Mouse (Mus musculus): ENCODE measurements around the gene Dgke. TPM values are rescaled to one million over a fixed set of nuclear protein-coding genes. Genes with fewer than 3 reads are reported as not detected.
"Not testable (repeated sequence)": the region's sequence is repeated elsewhere in the genome, so short reads cannot be mapped to it uniquely, and the experiment has no call there.

The Dgke gene
- polyA plus RNA-seq, 1 experiment, result 1.6 TPM

DNA sequence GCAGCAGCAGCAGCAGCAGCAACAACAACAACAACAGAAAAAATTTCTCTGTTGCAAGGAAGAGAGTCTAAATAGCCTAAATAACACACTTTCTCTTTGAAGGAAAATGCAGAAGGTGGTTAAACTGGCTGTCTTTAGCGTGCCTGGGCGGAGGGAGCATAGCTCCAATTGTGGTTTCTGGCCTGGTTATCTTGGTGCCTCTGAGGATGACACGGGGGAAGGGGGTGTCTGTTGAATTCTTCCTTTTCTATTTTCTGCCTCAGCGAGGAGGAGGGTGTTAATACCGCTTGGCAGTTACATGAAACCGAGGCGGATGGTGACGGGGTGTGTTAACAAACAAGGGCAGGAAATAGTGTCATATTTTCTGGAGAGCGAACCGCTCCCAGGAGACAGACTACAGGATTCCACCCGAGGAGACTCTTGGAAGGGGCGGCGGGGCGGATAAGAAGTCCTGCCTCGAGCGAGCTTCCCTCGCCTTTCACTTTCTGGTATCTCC is 34.2 kb upstream of the Dgke start:
- no peaks in the 10 kb centered on the region for H3K36me3 ChIP-seq (ENCODE audit: control insufficient read depth, insufficient read depth)
- H3K79me3 ChIP-seq (ENCODE audit: low read depth), result no peaks in the 10 kb centered on the region
- H3K4me3 ChIP-seq (ENCODE audit: insufficient read depth, poor library complexity, severe bottlenecking), result peak overlapping the region; percentile 18
- H3K79me2 ChIP-seq (ENCODE audit: control insufficient read depth, insufficient read depth), result no peaks in the 10 kb centered on the region
- H3K27me3 ChIP-seq (ENCODE audit: control insufficient read depth, insufficient read depth, insufficient read length), result no peaks in the 10 kb centered on the region
- peak overlapping the region; percentile 37 for H3ac ChIP-seq (ENCODE audit: control insufficient read depth, insufficient read length, low read depth)
- TF ChIP-seq CEBPB (IDR thresholded peaks at IDR 0.05; ENCODE audit: low read depth) (no peak), CTCF (IDR thresholded peaks at IDR 0.05; ENCODE audit: control insufficient read depth, insufficient read depth, insufficient read length) (no peak), MYOD1 (IDR thresholded peaks at IDR 0.05; ENCODE audit: control insufficient read depth, insufficient read length, low read depth) (no peak), MAX (IDR thresholded peaks at IDR 0.05) (no peak), FOSL1 (IDR thresholded peaks at IDR 0.05; ENCODE audit: insufficient read depth, low read length, poor library complexity, severe bottlenecking) (no peak), USF1 (IDR thresholded peaks at IDR 0.05; ENCODE audit: low read depth) (no peak), MYOG (IDR thresholded peaks at IDR 0.05; ENCODE audit: control insufficient read depth, extremely low read depth, insufficient read length) (no peak)

DNA sequence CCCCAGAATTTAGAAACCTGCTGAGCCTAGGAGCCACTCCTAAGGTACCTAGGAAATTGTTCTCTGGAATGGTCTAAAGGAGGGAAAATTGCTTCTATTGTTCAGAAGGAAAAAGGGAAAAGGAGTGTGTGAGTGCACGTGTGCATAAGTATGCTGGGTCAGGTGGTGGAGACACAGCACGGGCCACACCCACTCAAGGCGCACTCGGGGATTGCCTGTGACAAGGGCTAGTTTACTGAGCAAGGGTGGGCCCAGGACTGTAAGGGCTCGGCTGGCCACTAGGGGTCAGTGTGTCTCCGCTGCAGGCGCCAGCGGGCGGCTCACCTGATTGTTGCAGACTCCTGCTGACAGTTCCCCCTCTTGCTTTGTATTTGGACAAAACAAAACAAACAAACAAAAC is 33.8 kb upstream of the Dgke start:
- Histone ChIP-seq H3K4me3 (ENCODE audit: insufficient read depth, poor library complexity, severe bottlenecking) (peak overlapping the region; percentile 18), H3K36me3 (ENCODE audit: control insufficient read depth, insufficient read depth) (no peaks in the 10 kb centered on the region), H3K79me3 (ENCODE audit: low read depth) (no peaks in the 10 kb centered on the region), H3K79me2 (ENCODE audit: control insufficient read depth, insufficient read depth) (no peaks in the 10 kb centered on the region), H3ac (ENCODE audit: control insufficient read depth, insufficient read length, low read depth) (no peak overlapping the region), H3K27me3 (ENCODE audit: control insufficient read depth, insufficient read depth, insufficient read length) (no peaks in the 10 kb centered on the region)
- TF ChIP-seq MYOD1 (IDR thresholded peaks at IDR 0.05; ENCODE audit: control insufficient read depth, insufficient read length, low read depth) (no peak), CTCF (IDR thresholded peaks at IDR 0.05; ENCODE audit: control insufficient read depth, insufficient read depth, insufficient read length) (peak; percentile 93), MAX (IDR thresholded peaks at IDR 0.05) (peak; percentile 23)

DNA sequence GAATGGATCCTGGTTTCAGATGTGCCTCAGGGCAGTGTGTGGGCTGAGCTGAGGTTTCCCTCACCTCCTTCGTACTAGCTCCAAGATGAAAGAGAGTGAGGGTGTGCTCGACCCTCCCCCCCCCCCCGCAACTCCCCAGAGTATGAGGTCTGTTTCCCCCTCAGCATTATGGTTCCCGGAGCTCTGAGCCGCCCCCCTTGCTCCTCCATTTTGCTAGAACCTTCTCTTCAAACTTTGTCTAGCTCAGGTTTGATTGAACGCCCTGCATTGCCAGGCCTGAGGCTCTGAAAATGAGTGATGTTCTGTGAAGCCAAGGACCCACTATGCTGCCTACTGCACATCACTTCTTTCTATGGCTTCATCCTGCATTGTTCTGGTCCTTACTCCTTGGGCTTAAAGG is 32.3 kb upstream of the Dgke start:
- Histone ChIP-seq H3K79me3 (ENCODE audit: low read depth) (no peaks in the 10 kb centered on the region), H3K4me3 (ENCODE audit: insufficient read depth, poor library complexity, severe bottlenecking) (no peak overlapping the region), H3ac (ENCODE audit: control insufficient read depth, insufficient read length, low read depth) (no peak overlapping the region), H3K27me3 (ENCODE audit: control insufficient read depth, insufficient read depth, insufficient read length) (no peaks in the 10 kb centered on the region), H3K36me3 (ENCODE audit: control insufficient read depth, insufficient read depth) (no peaks in the 10 kb centered on the region), H3K79me2 (ENCODE audit: control insufficient read depth, insufficient read depth) (no peaks in the 10 kb centered on the region)
- TF ChIP-seq FOSL1 (IDR thresholded peaks at IDR 0.05; ENCODE audit: insufficient read depth, low read length, poor library complexity, severe bottlenecking) (no peak), USF1 (IDR thresholded peaks at IDR 0.05; ENCODE audit: low read depth) (no peak), MAX (IDR thresholded peaks at IDR 0.05) (no peak), CEBPB (IDR thresholded peaks at IDR 0.05; ENCODE audit: low read depth) (no peak), CTCF (IDR thresholded peaks at IDR 0.05; ENCODE audit: control insufficient read depth, insufficient read depth, insufficient read length) (no peak), MYOD1 (IDR thresholded peaks at IDR 0.05; ENCODE audit: control insufficient read depth, insufficient read length, low read depth) (no peak), MYOG (IDR thresholded peaks at IDR 0.05; ENCODE audit: control insufficient read depth, extremely low read depth, insufficient read length) (no peak)

DNA sequence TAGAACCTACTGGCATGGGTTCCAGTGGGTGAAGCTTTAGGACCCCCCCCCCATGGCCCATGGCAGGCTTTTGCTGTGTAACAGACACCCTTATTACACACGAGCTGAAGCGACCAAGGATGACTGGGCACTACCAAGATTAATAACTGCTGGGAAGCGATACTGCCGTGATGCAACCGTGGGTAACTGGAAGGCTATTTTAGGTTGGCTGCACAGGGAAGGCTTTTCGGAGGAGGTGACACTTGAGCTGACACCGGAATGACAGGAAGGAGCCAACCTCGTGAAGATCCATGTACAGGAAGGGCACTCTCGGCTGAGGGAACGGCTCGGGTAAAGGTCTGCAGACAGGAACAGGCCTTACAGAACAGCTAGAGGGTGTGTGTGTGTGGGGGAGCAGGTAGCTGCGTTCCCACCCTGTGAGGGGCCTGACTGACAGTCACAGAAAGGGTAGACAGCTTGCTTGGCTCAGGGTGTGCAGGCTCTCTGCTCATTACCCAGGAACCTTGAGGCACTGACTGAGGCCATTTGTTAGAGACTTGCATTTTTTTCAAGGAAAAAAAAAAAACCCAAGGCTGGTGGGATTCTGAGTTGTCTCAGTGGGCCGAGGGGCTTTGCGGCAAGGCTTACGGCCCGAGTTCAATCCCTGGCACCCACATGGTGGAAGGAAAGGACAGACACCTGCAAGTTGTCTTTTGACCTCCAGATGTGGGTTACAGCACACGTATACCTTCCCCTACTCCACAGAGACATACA is 31.6 kb upstream of the Dgke start:
- no peak overlapping the region for H3ac ChIP-seq (ENCODE audit: control insufficient read depth, insufficient read length, low read depth)
- H3K36me3 ChIP-seq (ENCODE audit: control insufficient read depth, insufficient read depth), result no peaks in the 10 kb centered on the region
- H3K4me3 ChIP-seq (ENCODE audit: insufficient read depth, poor library complexity, severe bottlenecking), result no peak overlapping the region
- no peaks in the 10 kb centered on the region for H3K79me2 ChIP-seq (ENCODE audit: control insufficient read depth, insufficient read depth)
- H3K27me3 ChIP-seq (ENCODE audit: control insufficient read depth, insufficient read depth, insufficient read length), result no peaks in the 10 kb centered on the region
- TF ChIP-seq CTCF (IDR thresholded peaks at IDR 0.05; ENCODE audit: control insufficient read depth, insufficient read depth, insufficient read length) (no peak), MYOD1 (IDR thresholded peaks at IDR 0.05; ENCODE audit: control insufficient read depth, insufficient read length, low read depth) (no peak), FOSL1 (IDR thresholded peaks at IDR 0.05; ENCODE audit: insufficient read depth, low read length, poor library complexity, severe bottlenecking) (no peak), USF1 (IDR thresholded peaks at IDR 0.05; ENCODE audit: low read depth) (no peak), CEBPB (IDR thresholded peaks at IDR 0.05; ENCODE audit: low read depth) (no peak), MYOG (IDR thresholded peaks at IDR 0.05; ENCODE audit: control insufficient read depth, extremely low read depth, insufficient read length) (no peak), MAX (IDR thresholded peaks at IDR 0.05) (no peak)
- no peaks in the 10 kb centered on the region for H3K79me3 ChIP-seq (ENCODE audit: low read depth)

DNA sequence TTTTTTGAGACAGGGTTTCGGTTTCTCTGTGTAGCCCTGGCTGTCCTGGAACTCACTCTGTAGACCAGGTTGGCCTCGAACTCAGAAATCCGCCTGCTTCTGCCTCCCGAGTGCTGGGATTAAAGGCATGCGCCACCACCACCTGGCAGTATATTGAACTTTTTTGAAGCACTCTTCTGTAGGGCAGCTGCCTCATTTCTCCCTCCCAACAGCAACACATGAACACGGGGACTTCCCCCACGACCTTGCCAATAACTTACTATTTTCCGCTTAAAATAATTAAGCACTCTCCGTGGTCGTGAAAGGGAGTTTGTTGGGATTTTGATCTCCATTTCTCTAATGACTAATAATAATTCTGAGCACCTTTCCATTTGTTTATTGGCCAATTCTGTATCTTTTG is 30.6 kb upstream of the Dgke start:
- not testable (repeated sequence) for H3K4me3 ChIP-seq (ENCODE audit: insufficient read depth, poor library complexity, severe bottlenecking); H3K79me3 ChIP-seq (ENCODE audit: low read depth); H3ac ChIP-seq (ENCODE audit: control insufficient read depth, insufficient read length, low read depth); H3K27me3 ChIP-seq (ENCODE audit: control insufficient read depth, insufficient read depth, insufficient read length); H3K79me2 ChIP-seq (ENCODE audit: control insufficient read depth, insufficient read depth); H3K36me3 ChIP-seq (ENCODE audit: control insufficient read depth, insufficient read depth)

DNA sequence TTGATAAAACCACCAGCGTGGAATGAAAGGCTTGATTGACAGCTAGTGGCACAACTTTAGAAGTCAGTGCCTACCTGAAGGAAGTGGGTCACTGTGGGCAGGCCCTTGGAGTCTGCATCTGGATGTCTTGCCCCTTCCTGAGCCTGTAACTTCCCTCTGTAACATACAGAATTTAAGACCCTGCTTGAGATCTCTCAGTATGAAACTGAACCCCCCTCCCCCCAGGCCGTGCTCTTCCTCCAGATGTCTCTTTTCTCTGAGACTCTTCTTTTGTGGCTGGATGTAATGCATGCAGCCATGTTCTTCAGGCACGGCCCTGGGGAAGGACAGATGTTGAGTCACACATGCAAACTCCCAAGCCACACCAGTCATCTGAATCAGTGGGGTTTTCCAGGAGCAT is 28.7 kb upstream of the Dgke start:
- Histone ChIP-seq H3K27me3 (ENCODE audit: control insufficient read depth, insufficient read depth, insufficient read length) (no peaks in the 10 kb centered on the region), H3K36me3 (ENCODE audit: control insufficient read depth, insufficient read depth) (no peaks in the 10 kb centered on the region), H3K79me3 (ENCODE audit: low read depth) (no peaks in the 10 kb centered on the region), H3ac (ENCODE audit: control insufficient read depth, insufficient read length, low read depth) (no peak overlapping the region), H3K4me3 (ENCODE audit: insufficient read depth, poor library complexity, severe bottlenecking) (no peak overlapping the region), H3K79me2 (ENCODE audit: control insufficient read depth, insufficient read depth) (no peaks in the 10 kb centered on the region)
- TF ChIP-seq CTCF (IDR thresholded peaks at IDR 0.05; ENCODE audit: control insufficient read depth, insufficient read depth, insufficient read length) (no peak), MAX (IDR thresholded peaks at IDR 0.05) (no peak), USF1 (IDR thresholded peaks at IDR 0.05; ENCODE audit: low read depth) (no peak), MYOD1 (IDR thresholded peaks at IDR 0.05; ENCODE audit: control insufficient read depth, insufficient read length, low read depth) (no peak), MYOG (IDR thresholded peaks at IDR 0.05; ENCODE audit: control insufficient read depth, extremely low read depth, insufficient read length) (no peak), FOSL1 (IDR thresholded peaks at IDR 0.05; ENCODE audit: insufficient read depth, low read length, poor library complexity, severe bottlenecking) (no peak), CEBPB (IDR thresholded peaks at IDR 0.05; ENCODE audit: low read depth) (no peak)
